Mouse (Mus musculus) intestine, embryonic 16.5 days (tissue): ENCODE measurements around the gene Cdk11b. TPM values are rescaled to one million over a fixed set of nuclear protein-coding genes. Genes with fewer than 3 reads are reported as not detected.
"Not testable (repeated sequence)": the region's sequence is repeated elsewhere in the genome, so short reads cannot be mapped to it uniquely, and the experiment has no call there.

Experiments
- ATAC-seq: fragments of 200-750 bp; cut with Nextera tagmentation; 2 replicates; pipeline ENCODE4 v1.8.0; 2017; ENCODE audit warnings: moderate TSS enrichment, moderate library complexity
- H3K27ac ChIP-seq: fragments of 300-500 bp; sonication (generic); 2 replicates; pipeline ENCODE4 v1.5.1; 2014; ENCODE audit warnings: mild to moderate bottlenecking, low read length
- H3K27me3 ChIP-seq: fragments of 300-500 bp; sonication (generic); replicated peaks from 2 replicates; pipeline ENCODE4 v1.6.1; 2014; ENCODE audit warnings: low read length, control low read depth, mixed read lengths; ENCODE audit not compliant: control insufficient read depth, insufficient read depth
- H3K36me3 ChIP-seq: fragments of 300-500 bp; sonication (generic); 2 replicates; pipeline ENCODE4 v1.6.1; 2014; ENCODE audit warnings: low read length, control low read depth; ENCODE audit not compliant: control insufficient read depth, insufficient read depth
- H3K4me1 ChIP-seq: fragments of 300-500 bp; sonication (generic); 2 replicates; pipeline ENCODE4 v1.6.1; 2014; ENCODE audit warnings: low read length, control low read depth, mixed read lengths; ENCODE audit not compliant: control insufficient read depth, insufficient read depth
- H3K4me2 ChIP-seq: fragments of 300-500 bp; sonication (generic); 2 replicates; pipeline ENCODE4 v1.6.1; 2014; ENCODE audit warnings: low read depth, low read length, control low read depth
- H3K4me3 ChIP-seq: fragments of 300-500 bp; sonication (generic); 2 replicates; pipeline ENCODE4 v1.5.1; 2014; ENCODE audit warnings: mild to moderate bottlenecking, low read length
- H3K9ac ChIP-seq: fragments of 300-500 bp; sonication (generic); 2 replicates; pipeline ENCODE4 v1.6.1; 2014; ENCODE audit warnings: low read depth, low read length
- H3K9me3 ChIP-seq: fragments of 300-500 bp; sonication (generic); 2 replicates; pipeline ENCODE4 v1.6.1; 2016; ENCODE audit warnings: low read length, control low read depth; ENCODE audit not compliant: control insufficient read depth
- WGBS: fragments of 180-500 bp; shearing (Covaris S2); extraction: QIAGEN DNeasy Blood & Tissue Kit; methylation state at CpG from one replicate; pipeline ENCODE4 v1.1.7; 2014; 5-methylcytosine and 5-hydroxymethylcytosine counted together
- polyA plus RNA-seq: library from polyadenylated mRNA; unstranded; fragments of >200 nt; fragmentation: Nextera tagmentation; extraction: Ambion mirVana; gene quantifications from 2 replicates; pipeline ENCODE4 v1.2.1, GENCODE M21; 2015

Gene Cdk11b
- polyA plus RNA-seq, 1 experiment from 2014 or later: 49.8 TPM

DNA sequence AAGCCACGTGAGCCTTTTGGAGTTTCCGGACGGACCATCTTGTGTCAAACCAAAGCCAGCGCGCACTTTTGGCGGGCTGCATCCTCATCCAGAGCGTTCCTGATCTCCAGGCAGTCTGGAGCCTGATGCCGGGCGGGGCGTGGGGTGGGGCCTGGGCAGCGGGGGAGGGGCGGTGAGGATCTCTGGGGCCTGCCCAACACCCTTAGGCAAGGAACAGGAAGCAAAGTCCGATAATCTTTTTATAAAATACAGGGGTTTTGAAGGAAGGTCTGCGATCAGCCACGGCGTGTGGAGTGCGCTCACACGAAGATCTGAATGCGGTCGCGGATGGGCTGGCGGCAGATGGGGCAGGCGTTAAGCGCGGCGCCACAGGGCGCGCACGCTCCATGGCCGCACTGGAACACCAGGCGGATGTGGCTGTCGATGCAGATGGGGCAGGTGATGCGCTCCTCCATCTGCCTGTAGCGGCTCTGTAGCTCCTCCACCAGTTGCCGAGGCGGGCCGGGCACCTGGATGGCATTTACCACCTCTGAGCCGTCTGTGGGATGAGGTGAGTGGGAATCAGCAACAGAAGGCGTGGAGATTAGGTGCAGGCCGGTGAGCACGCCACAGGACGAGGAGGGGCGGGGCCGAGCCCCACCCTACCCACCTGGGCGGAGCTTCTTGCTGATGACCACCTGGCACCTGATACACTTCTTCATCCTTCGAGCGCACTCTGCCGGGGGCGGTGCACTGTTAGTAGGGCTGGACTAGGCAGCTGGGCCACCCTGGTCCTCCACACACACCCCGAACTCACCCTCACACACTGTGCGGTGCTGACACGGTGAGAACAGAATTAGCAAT lies 30.0 kb downstream of the Cdk11b start:
- H3K27ac ChIP-seq: peak overlapping the region; percentile 47
- ATAC-seq: peak; percentile 79
- H3K4me2 ChIP-seq: peak overlapping the region; percentile 73
- WGBS: 2% methylated on average over 52 of the region's 52 CpGs
- no peaks in the 10 kb centered on the region; the same call in 1 of the 2 replicates for H3K27me3 ChIP-seq
- H3K4me1 ChIP-seq: peaks cover 43% of the 10 kb centered on the region
- peak overlapping the region; percentile 49 for H3K4me3 ChIP-seq
- H3K36me3 ChIP-seq: peaks cover 15% of the 10 kb centered on the region
- peak overlapping the region; percentile 73 for H3K9ac ChIP-seq
- no peaks in the 10 kb centered on the region for H3K9me3 ChIP-seq

DNA sequence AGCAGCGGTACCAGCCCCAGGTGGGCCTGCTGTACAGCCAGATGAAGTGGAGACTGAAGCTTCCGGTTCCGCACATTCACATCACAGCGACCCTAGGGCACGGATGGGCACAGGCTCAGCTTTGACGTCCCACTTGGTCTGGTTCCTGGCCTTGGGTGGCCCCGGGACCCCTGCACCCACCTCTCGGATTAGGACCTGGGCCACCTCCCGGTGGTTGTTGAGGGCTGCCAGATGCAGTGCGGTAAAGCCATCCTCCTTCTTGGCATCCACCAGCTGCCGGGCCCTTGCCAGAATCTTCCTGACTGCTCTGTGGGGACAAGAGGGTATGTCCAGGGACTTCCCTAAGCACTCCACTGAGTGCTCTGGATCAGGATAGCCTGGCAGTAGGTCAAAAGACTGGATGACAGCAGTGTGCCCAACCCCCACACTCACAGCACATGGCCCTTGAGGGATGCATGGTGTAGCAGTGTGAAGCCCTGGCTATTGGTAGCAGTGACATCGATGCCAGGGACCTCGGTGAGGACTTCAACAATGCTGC lies 31.6 kb downstream of the Cdk11b start:
- 94% methylated on average over 13 of the region's 13 CpGs for WGBS
- H3K9ac ChIP-seq: no peak overlapping the region
- no peaks in the 10 kb centered on the region; the same call in 1 of the 2 replicates for H3K27me3 ChIP-seq
- no peak for ATAC-seq
- H3K4me1 ChIP-seq: peaks cover 43% of the 10 kb centered on the region
- no peak overlapping the region for H3K27ac ChIP-seq
- H3K4me2 ChIP-seq: no peak overlapping the region
- no peak overlapping the region for H3K4me3 ChIP-seq
- no peaks in the 10 kb centered on the region for H3K9me3 ChIP-seq
- peaks cover 7% of the 10 kb centered on the region; the same call in 1 of the 2 replicates for H3K36me3 ChIP-seq

DNA sequence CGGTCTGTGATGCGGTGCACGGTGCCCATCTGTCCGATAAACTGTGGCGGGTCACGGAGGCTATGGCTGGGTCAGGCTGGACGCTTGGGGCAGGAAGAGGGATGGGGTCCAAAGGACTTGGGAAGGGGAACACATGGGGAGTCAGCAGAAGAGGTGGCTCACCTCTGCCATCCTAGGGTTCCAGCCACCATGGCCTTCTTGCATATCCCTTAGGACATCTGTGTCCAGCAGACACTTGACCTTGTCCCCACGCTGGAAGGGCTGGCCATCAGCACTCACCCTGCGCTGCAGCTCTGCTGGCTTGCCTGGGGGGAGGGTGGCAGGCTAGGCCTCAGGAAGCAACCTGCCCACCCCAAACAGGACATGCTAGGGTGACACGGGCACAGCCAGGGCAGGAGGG lies 34.3 kb downstream of the Cdk11b start:
- Histone ChIP-seq H3K4me2 (no peak overlapping the region), H3K4me1 (peaks cover 19% of the 10 kb centered on the region), H3K27me3 (no peaks in the 10 kb centered on the region), H3K27ac (no peak overlapping the region), H3K9ac (no peak overlapping the region), H3K4me3 (no peak overlapping the region), H3K36me3 (peaks cover 7% of the 10 kb centered on the region; the same call in 1 of the 2 replicates), H3K9me3 (no peaks in the 10 kb centered on the region)
- WGBS: 90% methylated on average over 10 of the region's 10 CpGs
- ATAC-seq: no peak

DNA sequence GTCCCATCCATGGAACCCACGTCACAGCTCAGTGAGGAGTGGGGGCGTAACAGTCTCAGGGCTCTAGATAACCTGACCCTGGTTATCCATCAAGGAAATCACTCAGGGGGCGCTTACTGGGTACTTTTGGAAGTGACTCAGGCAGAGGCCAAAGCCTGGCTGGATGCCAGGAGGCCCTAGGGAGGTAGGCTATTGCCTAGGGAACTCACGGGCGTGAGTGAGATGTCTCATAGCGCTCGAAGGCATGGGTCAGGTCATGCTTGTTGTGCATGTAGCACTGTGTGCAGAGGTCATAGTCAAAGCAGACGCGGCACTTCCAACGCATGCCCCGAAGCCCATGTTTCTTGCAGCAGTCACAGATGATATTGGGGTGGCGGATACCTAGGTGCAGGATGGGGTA lies 36.0 kb downstream of the Cdk11b start:
- H3K4me1 ChIP-seq: peaks cover 5% of the 10 kb centered on the region; the same call in 1 of the 2 replicates
- H3K9me3 ChIP-seq: no peaks in the 10 kb centered on the region
- H3K27ac ChIP-seq: no peak overlapping the region
- 69% methylated on average over 12 of the region's 12 CpGs for WGBS
- no peak overlapping the region for H3K4me2 ChIP-seq
- no peak overlapping the region for H3K4me3 ChIP-seq
- H3K9ac ChIP-seq: no peak overlapping the region
- H3K36me3 ChIP-seq: peaks cover 7% of the 10 kb centered on the region; the same call in 1 of the 2 replicates
- peak; percentile 68 for ATAC-seq
- no peaks in the 10 kb centered on the region for H3K27me3 ChIP-seq

DNA sequence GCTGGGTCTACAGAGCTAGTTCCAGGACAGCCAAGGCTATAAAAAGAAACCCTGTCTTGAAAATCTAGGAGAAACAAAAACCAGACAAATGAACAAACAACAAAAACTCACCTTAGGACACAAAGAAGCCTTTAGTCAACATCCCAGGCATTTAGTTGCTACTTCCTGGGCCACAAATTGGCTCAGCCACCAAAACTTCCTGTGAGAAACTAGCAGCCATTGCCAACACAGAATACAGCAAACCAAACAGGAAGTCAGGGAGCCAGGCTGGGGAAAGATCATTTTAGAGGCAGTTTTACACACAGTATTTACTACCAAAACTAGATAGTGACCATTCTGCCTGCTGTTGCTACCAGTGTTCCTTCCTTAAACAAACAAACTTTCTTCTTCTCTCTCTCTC lies 42.2 kb downstream of the Cdk11b start:
- Histone ChIP-seq H3K36me3 (no peaks in the 10 kb centered on the region), H3K27ac (no peak overlapping the region), H3K9me3 (no peaks in the 10 kb centered on the region), H3K4me1 (peaks cover 17% of the 10 kb centered on the region), H3K4me3 (no peak overlapping the region), H3K9ac (no peak overlapping the region), H3K4me2 (no peak overlapping the region), H3K27me3 (no peaks in the 10 kb centered on the region)
- no peak for ATAC-seq

DNA sequence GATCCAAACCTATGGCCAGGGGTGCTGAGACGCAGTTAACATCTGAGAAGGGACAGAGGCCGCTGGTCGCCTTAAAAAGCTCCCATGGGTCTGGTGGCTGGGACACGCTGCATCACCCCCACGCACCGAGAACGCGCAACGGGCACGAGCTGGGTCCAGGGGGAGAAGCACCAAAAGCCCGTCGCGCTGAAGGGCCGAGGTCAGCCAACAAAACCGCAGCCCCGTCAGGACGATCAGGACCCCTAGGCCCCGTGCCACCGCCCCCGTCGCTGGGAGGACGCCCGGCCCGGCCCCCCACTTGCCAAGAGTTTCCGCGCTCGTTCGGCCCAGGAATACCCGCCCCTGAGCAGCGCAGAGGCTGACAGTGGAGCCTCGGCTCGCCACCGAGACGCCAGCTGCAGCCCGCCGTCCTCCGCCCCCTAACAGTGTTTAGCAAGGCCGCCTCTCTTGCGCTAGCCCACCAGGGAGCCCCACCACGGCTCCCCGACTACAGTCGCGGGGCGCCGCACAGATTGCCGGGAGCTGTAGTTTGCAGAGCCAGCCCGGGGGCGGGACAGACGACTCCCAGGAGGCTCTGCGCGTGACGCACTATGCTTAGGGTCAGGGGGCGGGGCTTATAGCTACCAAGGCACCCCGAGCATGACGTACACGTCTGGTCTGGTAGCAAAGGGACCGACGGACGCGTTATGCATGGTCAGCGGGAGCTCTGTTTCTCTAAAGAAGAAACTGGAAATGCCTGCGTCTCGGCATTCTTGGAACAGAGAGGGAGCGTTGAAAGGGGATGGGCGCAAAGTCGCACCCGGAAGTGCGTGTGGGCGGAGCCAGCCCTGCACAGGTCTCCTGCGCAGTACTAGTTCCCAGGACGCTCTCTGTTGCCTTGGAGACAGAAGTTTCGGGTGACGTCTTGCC lies 44.3 kb downstream of the Cdk11b start, which contains the start of gene Mib2:
Mib2 (minus strand) TSS at position 510 of the 909 bp plus-strand sequence.
- Histone ChIP-seq H3K4me2 (peak within 1 kb of the TSS; percentile 89), H3K27me3 (no peaks in the 10 kb centered on the region), H3K9me3 (no peaks in the 10 kb centered on the region), H3K4me3 (peak within 1 kb of the TSS; percentile 89), H3K9ac (peak within 1 kb of the TSS; percentile 84), H3K36me3 (no peaks in the 10 kb centered on the region), H3K27ac (peak within 1 kb of the TSS; percentile 69), H3K4me1 (peaks cover 17% of the 10 kb centered on the region)
- WGBS: under 1% methylated on average over 73 of the region's 73 CpGs
- ATAC-seq: peak; percentile 98

DNA sequence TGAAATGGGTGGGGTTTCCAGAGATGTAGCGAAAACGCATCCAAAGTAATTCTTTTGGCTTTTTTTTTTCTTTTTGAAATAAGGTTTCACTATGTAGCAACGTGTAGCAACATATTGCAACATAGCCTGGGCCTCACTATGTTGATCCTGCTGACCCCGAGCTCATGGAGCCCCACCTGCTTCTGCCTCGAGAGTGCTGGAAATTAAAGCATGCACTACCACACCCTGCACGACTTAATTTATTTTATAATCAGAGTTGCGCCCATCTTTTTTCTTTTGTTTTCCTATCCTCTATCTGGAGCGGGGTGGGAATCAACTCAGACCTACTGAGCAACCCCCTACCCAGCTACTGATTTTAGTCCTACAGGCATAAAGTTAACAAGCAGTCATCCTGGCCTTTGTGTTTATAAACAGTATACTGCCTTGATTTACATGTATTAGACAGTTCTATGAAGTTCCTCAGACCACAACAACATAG lies 45.0 kb downstream of the Cdk11b start:
- Histone ChIP-seq H3K27ac (peak overlapping the region; percentile 69), H3K9ac (peak overlapping the region; percentile 84; the same call in 1 of the 2 replicates), H3K4me1 (peaks cover 17% of the 10 kb centered on the region), H3K36me3 (no peaks in the 10 kb centered on the region), H3K4me3 (peak overlapping the region; percentile 89), H3K27me3 (no peaks in the 10 kb centered on the region), H3K9me3 (no peaks in the 10 kb centered on the region), H3K4me2 (peak overlapping the region; percentile 58)
- peak; percentile 36 for ATAC-seq
- 1% methylated on average over 8 of the region's 8 CpGs for WGBS

DNA sequence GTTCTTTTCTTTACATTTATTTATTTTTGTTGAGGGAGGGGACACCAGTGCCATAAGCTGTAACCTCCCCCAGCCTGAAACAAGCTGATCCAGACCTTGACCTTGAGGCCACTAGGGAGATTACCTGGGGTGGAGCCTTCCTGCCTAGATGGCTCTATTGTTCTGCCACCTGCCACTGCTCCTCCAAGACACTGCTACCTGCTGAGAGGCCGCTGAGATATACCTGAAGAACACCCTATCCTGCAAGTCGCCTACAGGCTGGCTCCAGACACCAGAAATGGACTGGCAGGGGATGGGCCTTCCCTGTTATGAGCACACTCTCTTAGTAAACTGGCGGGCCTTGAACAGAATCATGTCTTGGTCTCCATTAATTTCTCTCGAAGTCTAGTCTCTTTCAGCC lies 45.6 kb downstream of the Cdk11b start:
- not testable (repeated sequence) for H3K9me3 ChIP-seq, H3K4me3 ChIP-seq, H3K36me3 ChIP-seq, H3K27me3 ChIP-seq, H3K4me2 ChIP-seq
- H3K27ac ChIP-seq: peak overlapping the region; percentile 69
- H3K4me1 ChIP-seq: peaks cover 17% of the 10 kb centered on the region
- WGBS: 51% methylated on average over 4 of the region's 4 CpGs
- 0 out of 2 replicates have a peak overlapping the region, but pooled peaks have one; percentile 84 for H3K9ac ChIP-seq
- peak; percentile 1; the same call in 1 of the 2 replicates for ATAC-seq

DNA sequence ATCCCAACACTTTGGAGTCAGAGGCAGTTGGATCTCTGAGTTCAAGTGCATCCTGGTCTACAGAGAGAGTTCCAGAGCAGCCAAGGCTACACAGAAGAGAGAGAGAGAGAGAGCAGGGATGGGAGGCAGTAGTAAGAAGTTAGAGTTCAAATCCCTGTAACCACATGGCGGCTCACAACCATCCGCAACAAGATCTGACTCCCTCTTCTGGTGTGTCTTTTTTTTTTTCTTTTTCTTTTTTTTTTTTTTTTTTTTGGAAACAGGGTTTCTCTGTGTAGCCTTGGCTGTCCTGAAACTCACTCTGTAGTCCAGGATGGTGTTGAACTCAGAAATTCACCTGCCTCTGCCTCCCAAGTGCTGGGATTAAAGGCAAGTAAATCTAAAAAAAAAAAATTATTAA lies 47.4 kb downstream of the Cdk11b start:
- no peak overlapping the region for H3K4me3 ChIP-seq
- H3K27me3 ChIP-seq: no peaks in the 10 kb centered on the region
- ATAC-seq: no peak
- no peaks in the 10 kb centered on the region for H3K36me3 ChIP-seq
- H3K9me3 ChIP-seq: no peaks in the 10 kb centered on the region
- 56% methylated on average over 2 of the region's 2 CpGs for WGBS
- H3K4me2 ChIP-seq: no peak overlapping the region
- peaks cover 17% of the 10 kb centered on the region for H3K4me1 ChIP-seq
- no peak overlapping the region for H3K27ac ChIP-seq
- no peak overlapping the region for H3K9ac ChIP-seq
